Mouse (Mus musculus): Measurements from ENCODE around the gene Gm13271.
"Not testable (repeated sequence)": the region's sequence is repeated elsewhere in the genome, so short reads cannot be mapped to it uniquely, and the experiment has no call there.

Gm13271 gene

GRCm38 (mm10) chr4:88761776-88762175 lies 7.1 kb downstream of the Gm13271 start:
- DNase-seq = peak; percentile 67 to 74

DNA sequence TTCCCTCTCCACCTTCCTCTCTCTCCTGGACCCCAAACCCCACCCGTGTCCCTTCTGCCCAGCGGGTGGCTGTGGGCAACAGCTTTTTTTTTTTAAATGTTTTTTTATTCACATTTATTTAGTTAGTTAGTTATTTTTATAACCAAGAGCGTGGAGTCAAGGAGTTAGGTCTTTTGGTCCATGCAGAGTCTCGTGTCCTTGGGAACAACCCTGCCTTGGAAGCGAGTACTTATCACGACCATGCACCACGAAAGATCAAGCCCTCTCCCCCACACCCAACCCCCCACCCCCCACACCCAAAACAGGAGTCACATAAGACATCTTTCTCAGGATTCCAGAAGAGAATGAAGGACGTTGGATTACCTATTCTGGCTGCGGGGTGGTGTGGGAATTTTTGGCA lies 7.7 kb downstream of the Gm13271 start:
- DNase-seq = peak in 1 of 2 experiments; percentile 22

DNA sequence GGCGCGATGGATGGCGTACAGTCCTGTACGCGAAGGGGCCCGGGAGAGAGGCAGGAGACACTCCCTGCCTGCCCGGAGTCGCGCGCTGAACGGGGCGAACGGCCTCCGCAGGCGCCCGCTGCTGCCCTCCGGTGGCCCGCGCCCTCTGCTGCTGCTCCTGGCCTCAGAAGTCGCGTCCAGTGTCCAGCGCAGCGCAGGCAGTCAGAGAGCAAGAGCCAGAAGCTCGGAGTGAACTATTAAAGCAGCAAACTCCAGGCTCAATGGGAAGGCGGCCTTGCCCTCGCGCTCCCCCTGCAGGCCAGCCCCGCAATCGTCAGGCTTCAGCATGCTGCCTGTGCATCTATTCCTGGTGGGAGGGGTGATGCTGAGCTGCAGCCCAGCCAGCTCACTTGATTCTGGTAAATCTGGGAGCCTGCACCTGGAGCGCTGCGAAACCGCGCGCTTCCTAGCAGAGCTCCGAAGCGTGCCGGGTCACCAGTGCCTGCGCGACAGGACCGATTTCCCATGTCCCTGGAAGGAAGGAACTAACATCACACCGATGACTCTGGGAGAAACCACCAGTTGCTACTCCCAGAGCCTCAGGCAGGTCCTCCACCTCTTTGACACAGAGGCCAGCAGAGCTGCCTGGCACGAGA lies 8.8 kb downstream of the Gm13271 start:
- DNase-seq = peak; percentile 55 to 78

DNA sequence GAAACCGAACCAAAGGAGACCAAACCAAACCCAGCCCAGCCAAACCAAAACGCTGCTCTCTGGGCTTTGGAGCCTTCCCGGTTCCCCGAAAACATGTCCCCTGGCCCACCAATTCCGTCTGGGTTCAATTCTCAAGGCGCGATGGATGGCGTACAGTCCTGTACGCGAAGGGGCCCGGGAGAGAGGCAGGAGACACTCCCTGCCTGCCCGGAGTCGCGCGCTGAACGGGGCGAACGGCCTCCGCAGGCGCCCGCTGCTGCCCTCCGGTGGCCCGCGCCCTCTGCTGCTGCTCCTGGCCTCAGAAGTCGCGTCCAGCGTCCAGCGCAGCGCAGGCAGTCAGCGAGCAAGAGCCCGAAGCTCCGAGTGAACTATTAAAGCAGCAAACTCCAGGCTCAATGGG lies 18.9 kb downstream of the Gm13271 start, which contains the start of gene Gm13290:
Gm13290 (plus strand) TSS at position 301 of the 400 bp plus-strand sequence.
- DNase-seq = not testable (repeated sequence)

DNA sequence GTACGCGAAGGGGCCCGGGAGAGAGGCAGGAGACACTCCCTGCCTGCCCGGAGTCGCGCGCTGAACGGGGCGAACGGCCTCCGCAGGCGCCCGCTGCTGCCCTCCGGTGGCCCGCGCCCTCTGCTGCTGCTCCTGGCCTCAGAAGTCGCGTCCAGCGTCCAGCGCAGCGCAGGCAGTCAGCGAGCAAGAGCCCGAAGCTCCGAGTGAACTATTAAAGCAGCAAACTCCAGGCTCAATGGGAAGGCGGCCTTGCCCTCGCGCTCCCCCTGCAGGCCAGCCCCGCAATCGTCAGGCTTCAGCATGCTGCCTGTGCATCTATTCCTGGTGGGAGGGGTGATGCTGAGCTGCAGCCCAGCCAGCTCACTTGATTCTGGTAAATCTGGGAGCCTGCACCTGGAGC lies 22.0 kb downstream of the Gm13271 start, which contains the start of gene Gm13289:
Gm13289 (plus strand) TSS at position 301 of the 400 bp plus-strand sequence.
- not testable (repeated sequence) for DNase-seq

GRCm38 (mm10) chr4:88779550-88779949 lies 24.9 kb downstream of the Gm13271 start, which contains the start of gene Gm13272:
Gm13272 (plus strand) TSS chr4:88779850.
- DNase-seq = not testable (repeated sequence)

DNA sequence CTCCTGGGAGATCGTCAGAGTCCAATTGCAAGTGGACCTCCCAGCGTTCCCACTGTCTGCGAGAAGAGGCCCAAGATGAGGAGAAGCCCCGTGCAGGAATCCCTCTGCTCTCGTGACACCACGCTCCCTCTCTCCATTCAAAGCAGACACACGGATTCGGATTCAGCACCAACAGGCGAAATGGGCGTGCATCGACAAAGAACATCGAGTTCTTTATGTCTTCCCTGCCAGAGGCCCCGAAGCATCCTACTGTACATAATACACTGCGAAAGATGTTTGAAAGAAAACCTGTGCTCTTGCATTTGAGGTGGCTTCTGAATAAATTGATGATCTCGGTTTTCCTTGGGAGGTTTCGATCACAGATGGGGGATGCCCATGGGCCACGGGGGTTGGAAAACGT lies 25.7 kb downstream of the Gm13271 start:
- not testable (repeated sequence) for DNase-seq

- DNase-seq = not testable (repeated sequence)
Observed at GRCm38 (mm10) chr4:88781831-88782230, 27.2 kb downstream of the Gm13271 start, which contains the start of gene Ifnz. Ifnz (plus strand) TSS chr4:88782131.

DNA sequence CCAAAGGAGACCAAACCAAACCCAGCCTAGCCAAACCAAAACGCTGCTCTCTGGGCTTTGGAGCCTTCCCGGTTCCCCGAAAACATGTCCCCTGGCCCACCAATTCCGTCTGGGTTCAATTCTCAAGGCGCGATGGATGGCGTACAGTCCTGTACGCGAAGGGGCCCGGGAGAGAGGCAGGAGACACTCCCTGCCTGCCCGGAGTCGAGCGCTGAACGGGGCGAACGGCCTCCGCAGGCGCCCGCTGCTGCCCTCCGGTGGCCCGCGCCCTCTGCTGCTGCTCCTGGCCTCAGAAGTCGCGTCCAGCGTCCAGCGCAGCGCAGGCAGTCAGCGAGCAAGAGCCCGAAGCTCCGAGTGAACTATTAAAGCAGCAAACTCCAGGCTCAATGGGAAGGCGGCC lies 27.7 kb downstream of the Gm13271 start:
- peak; percentile 29 to 39 for DNase-seq

GRCm38 (mm10) chr4:88785409-88785808 lies 30.7 kb downstream of the Gm13271 start, which contains the start of gene Gm13276:
Gm13276 (plus strand) TSS chr4:88785709.
- not testable (repeated sequence) for DNase-seq

- DNase-seq = peak; percentile 81 to 86
Observed at GRCm38 (mm10) chr4:88788402-88788801, 33.7 kb downstream of the Gm13271 start, which contains the start of gene Gm13277. Gm13277 (plus strand) TSS chr4:88788632.

DNA sequence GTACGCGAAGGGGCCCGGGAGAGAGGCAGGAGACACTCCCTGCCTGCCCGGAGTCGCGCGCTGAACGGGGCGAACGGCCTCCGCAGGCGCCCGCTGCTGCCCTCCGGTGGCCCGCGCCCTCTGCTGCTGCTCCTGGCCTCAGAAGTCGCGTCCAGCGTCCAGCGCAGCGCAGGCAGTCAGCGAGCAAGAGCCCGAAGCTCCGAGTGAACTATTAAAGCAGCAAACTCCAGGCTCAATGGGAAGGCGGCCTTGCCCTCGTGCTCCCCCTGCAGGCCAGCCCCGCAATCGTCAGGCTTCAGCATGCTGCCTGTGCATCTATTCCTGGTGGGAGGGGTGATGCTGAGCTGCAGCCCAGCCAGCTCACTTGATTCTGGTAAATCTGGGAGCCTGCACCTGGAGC lies 36.6 kb downstream of the Gm13271 start, which contains the start of gene Gm13278:
Gm13278 (plus strand) TSS at position 301 of the 400 bp plus-strand sequence.
- DNase-seq = not testable (repeated sequence)

DNA sequence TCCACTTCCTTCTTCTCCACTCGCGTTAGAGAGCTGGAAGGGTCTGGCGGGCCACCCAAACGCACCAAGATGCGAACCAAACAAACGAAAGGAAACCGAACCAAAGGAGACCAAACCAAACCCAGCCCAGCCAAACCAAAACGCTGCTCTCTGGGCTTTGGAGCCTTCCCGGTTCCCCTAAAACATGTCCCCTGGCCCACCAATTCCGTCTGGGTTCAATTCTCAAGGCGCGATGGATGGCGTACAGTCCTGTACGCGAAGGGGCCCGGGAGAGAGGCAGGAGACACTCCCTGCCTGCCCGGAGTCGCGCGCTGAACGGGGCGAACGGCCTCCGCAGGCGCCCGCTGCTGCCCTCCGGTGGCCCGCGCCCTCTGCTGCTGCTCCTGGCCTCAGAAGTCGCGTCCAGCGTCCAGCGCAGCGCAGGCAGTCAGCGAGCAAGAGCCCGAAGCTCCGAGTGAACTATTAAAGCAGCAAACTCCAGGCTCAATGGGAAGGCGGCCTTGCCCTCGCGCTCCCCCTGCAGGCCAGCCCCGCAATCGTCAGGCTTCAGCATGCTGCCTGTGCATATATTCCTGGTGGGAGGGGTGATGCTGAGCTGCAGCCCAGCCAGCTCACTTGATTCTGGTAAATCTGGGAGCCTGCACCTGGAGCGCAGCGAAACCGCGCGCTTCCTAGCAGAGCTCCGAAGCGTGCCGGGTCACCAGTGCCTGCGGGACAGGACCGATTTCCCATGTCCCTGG lies 39.4 kb downstream of the Gm13271 start, which contains the start of gene Gm13275:
Gm13275 (plus strand) TSS at position 552 of the 740 bp plus-strand sequence.
- DNase-seq = peak; percentile 49 to 63

GRCm38 (mm10) chr4:88797097-88797496 lies 42.4 kb downstream of the Gm13271 start, which contains the start of gene Gm13279:
Gm13279 (plus strand) TSS chr4:88797397.
- DNase-seq = not testable (repeated sequence)

DNA sequence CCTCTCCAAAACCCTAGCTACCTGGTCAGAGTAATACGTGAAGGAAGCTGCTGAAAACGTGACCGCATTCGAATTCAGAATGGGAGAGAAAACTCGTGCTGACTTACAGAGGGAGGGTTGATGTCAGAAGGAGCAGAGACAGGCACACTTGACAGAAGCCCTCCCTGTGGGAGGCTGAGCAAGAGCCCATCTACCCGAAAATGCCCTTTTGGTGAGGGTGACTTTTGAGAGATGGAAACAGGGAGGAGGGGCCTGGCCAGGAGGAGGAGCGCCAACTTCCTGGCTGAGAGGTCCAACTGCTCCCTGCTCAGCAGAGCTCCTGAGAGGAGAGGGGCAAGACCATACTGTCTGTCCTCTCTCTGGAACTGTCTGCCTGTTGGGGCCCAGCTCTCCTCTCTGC lies 44.7 kb downstream of the Gm13271 start, which contains the start of gene Gm13285:
Gm13285 (plus strand) TSS at position 301 of the 400 bp plus-strand sequence.
- not testable (repeated sequence) for DNase-seq

- not testable (repeated sequence) for DNase-seq
Observed at GRCm38 (mm10) chr4:88802954-88803353, 48.3 kb downstream of the Gm13271 start, which contains the start of gene Gm13287. Gm13287 (plus strand) TSS chr4:88803254.

Measured in kidney, postnatal 4 days (tissue).